Mouse (Mus musculus) midbrain, embryonic 14.5 days (tissue): ENCODE measurements around the gene Bend3. TPM values are rescaled to one million over a fixed set of nuclear protein-coding genes. Genes with fewer than 3 reads are reported as not detected.

Experiments
- ATAC-seq: fragments of 200-750 bp; cut with Nextera tagmentation; 2 replicates; pipeline ENCODE4 v1.8.0; 2017; ENCODE audit warnings: moderate number of reproducible peaks, moderate library complexity; ENCODE audit not compliant: low FRiP score, low TSS enrichment
- DNase-seq: peaks from one replicate; pipeline ENCODE4 v3.0.0-alpha.2; 2015
- H3K27ac ChIP-seq: fragments of 300-500 bp; sonication (generic); replicated peaks from 2 replicates; pipeline ENCODE4 v1.5.1; 2014; ENCODE audit warnings: mild to moderate bottlenecking, low read depth, low read length, moderate library complexity
- H3K27me3 ChIP-seq: fragments of 300-500 bp; sonication (generic); 2 replicates; pipeline ENCODE4 v1.6.1; 2014; ENCODE audit warnings: low read length, control low read depth, mixed read lengths; ENCODE audit not compliant: control insufficient read depth, insufficient read depth
- H3K36me3 ChIP-seq: fragments of 300-500 bp; sonication (generic); 2 replicates; pipeline ENCODE4 v1.6.1; 2014; ENCODE audit warnings: low read length, control low read depth; ENCODE audit not compliant: control insufficient read depth, insufficient read depth
- H3K4me1 ChIP-seq: fragments of 300-500 bp; sonication (generic); 2 replicates; pipeline ENCODE4 v1.6.1; 2014; ENCODE audit warnings: mild to moderate bottlenecking, antibody characterized with exemption, low read length, control low read depth; ENCODE audit not compliant: control insufficient read depth, insufficient read depth
- H3K4me2 ChIP-seq: fragments of 300-500 bp; sonication (generic); 2 replicates; pipeline ENCODE4 v1.6.1; 2014; ENCODE audit warnings: mild to moderate bottlenecking, low read length, moderate library complexity
- H3K4me3 ChIP-seq: fragments of 300-500 bp; sonication (generic); replicated peaks from 2 replicates; pipeline ENCODE4 v1.5.1; 2014; ENCODE audit warnings: low read depth, low read length
- H3K9ac ChIP-seq: fragments of 300-500 bp; sonication (generic); replicated peaks from 2 replicates; pipeline ENCODE4 v1.6.1; 2014; ENCODE audit warnings: mild to moderate bottlenecking, low read length, moderate library complexity
- H3K9me3 ChIP-seq: fragments of 300-500 bp; sonication (generic); 2 replicates; pipeline ENCODE4 v1.6.1; 2016; ENCODE audit warnings: low read length, control low read depth, mixed read lengths; ENCODE audit not compliant: control insufficient read depth
- WGBS: fragments of 180-500 bp; shearing (Covaris S2); extraction: QIAGEN DNeasy Blood & Tissue Kit; methylation state at CpG from one replicate; pipeline ENCODE4 v1.1.7; 2014; 5-methylcytosine and 5-hydroxymethylcytosine counted together
- polyA plus RNA-seq: library from polyadenylated mRNA; unstranded; fragments of >200 nt; fragmentation: Nextera tagmentation; extraction: Ambion mirVana; gene quantifications from 2 replicates; pipeline ENCODE4 v1.2.1, GENCODE M21; 2014

The Bend3 gene
- polyA plus RNA-seq, 1 experiment from 2014 or later, result 6.1 TPM

DNA sequence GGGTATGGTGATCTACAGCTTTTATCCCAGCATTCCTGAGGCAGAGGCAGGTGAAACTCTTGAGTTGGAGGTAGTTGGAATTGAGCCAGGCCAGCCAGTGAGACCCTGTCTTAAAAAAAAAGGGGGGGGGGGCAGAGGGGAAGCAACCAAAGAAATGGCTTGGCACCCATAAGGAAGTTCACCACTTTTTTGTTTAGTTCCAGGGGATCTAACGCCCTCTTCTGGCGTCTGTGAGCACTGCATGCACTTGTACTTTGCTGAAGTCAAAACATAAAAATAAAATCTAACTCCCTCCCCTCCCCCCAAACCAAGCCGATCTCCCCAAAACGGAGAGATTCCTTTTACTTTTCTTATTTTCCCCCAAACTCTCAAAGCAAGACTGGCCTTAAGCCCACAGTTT is 3.3 kb upstream of the Bend3 start:
- Histone ChIP-seq H3K36me3 (no peaks in the 10 kb centered on the region), H3K27ac (no peak overlapping the region), H3K4me3 (no peak overlapping the region), H3K9ac (no peak overlapping the region), H3K9me3 (no peaks in the 10 kb centered on the region), H3K4me2 (no peak overlapping the region), H3K27me3 (no peaks in the 10 kb centered on the region), H3K4me1 (peaks cover 13% of the 10 kb centered on the region)
- WGBS, result 59% methylated on average over 4 of the region's 4 CpGs
- DNase-seq (peak; percentile 26), ATAC-seq (no peak)

DNA sequence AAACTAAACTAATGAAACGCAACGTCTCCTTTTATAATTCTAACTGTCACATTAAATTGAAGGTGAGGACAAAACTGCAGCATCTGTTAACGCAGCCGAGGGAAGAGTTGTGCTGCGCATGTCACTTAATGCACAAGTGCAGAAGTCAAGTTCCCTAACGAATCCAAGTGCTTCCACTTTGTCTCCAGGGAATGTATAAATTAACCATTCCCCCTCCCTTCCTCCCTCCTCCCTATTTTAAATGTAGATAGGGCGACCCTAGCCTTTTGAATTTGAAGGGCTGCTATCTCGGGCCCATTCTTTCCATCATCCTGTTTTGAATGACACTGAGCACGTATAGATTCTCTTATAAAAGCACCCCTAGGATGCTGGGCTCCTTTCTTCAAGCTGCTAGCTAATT is 1.2 kb upstream of the Bend3 start:
- no peak overlapping the region; the same call in 1 of the 2 replicates for H3K9ac ChIP-seq
- H3K4me1 ChIP-seq, result peaks cover 29% of the 10 kb centered on the region
- H3K36me3 ChIP-seq, result no peaks in the 10 kb centered on the region
- DNase-seq, result peak; percentile 50
- ATAC-seq, result no peak
- H3K4me2 ChIP-seq, result peak overlapping the region; percentile 98
- WGBS, result 4% methylated on average over 9 of the region's 9 CpGs
- no peaks in the 10 kb centered on the region for H3K27me3 ChIP-seq
- H3K4me3 ChIP-seq, result peak overlapping the region; percentile 76
- 0 out of 2 replicates have a peak overlapping the region, but pooled peaks have one; percentile 41 for H3K27ac ChIP-seq
- no peaks in the 10 kb centered on the region for H3K9me3 ChIP-seq

DNA sequence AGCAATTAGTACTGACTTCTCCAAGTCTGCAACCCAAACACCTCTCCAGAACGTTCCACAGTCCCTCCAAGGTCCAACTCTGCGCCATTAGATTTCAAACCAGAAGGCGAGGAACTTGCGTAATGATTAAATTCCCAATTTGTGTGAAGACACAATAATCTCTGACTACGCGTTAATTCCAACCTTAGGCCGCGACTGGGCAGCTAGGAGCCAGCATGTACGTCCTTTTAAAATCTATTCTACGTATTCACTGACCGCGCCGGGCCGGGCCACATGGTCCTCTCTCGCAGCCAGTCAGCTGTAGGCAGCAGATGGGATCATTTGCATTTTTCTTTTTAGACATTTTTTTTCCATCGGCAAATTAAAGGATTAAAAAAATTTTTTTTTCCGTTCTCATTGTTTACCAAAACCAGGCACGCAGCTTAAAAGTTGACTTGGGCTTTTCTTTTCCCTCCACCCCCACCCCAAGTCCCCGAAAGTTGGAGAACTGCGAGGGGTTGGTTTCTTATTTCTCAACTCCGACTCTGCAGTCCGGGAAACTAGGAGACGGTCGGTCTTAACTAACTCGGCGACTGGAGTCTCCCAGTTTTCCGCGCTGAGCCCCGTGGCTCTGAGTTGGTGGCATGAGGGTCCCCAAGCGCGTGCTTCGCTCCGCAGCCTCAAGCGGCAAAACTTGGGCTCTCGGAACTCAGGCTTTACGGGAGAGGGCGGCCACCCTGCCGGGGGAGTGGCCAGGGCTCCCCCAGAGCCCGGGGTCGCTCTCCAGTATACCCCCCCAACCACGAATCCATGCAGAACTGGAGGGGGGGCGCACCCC is 558 bp upstream of the Bend3 start:
- Histone ChIP-seq H3K4me1 (peaks cover 31% of the 10 kb centered on the region), H3K27ac (peak overlapping the region; percentile 99), H3K4me3 (peak overlapping the region; percentile 76), H3K36me3 (no peaks in the 10 kb centered on the region), H3K9me3 (no peaks in the 10 kb centered on the region), H3K4me2 (peak overlapping the region; percentile 98), H3K27me3 (no peaks in the 10 kb centered on the region), H3K9ac (peak overlapping the region; percentile 97)
- DNase-seq (peak; percentile 78), ATAC-seq (peak; percentile 28; the same call in 1 of the 2 replicates)
- under 1% methylated on average over 41 of the region's 42 CpGs for WGBS

DNA sequence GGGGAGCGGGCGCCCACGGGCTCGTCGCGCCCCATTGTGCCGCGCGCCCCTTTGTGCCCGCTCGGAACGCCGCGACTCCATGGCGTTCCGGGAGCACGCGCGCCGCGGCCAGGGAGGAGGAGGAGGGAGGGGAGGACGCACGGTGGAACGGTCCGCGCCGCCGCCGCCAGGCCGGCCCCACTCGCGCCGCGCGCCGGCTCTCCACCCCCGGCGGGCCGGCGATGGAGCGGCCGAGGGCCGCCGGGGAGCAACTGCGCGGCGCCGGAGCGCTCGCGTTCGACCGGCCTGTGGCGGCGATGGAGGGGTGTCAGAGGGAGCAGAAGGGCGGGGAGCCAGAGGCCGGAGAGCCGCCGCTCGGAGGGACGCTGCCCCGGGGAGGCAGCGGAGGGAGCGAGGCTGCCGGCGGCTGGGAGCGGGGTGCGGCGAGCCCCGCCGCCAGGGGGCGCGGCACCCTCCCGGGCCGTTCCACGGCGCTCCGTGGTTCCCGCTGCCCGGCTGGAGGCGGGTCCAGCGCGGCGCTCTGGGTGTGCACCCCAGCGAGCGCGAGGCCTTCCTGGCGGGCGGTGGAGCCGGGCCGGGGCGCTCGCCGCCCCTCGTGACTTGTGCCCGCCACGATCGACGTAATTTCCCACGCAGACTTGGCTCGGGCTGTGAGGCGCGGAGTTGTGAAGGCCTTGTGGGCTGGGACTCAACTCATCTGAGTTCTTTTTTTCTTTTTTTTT is 966 bp downstream of the Bend3 start:
- H3K4me3 ChIP-seq, result peak overlapping the region; percentile 76
- under 1% methylated on average over 103 of the region's 103 CpGs for WGBS
- peak; percentile 82 for ATAC-seq
- peak; percentile 90 for DNase-seq
- H3K27me3 ChIP-seq, result no peaks in the 10 kb centered on the region
- H3K9ac ChIP-seq, result peak overlapping the region; percentile 97
- peaks cover 35% of the 10 kb centered on the region for H3K4me1 ChIP-seq
- H3K27ac ChIP-seq, result peak overlapping the region; percentile 99
- no peaks in the 10 kb centered on the region for H3K36me3 ChIP-seq
- H3K9me3 ChIP-seq, result no peaks in the 10 kb centered on the region
- peak overlapping the region; percentile 98 for H3K4me2 ChIP-seq

DNA sequence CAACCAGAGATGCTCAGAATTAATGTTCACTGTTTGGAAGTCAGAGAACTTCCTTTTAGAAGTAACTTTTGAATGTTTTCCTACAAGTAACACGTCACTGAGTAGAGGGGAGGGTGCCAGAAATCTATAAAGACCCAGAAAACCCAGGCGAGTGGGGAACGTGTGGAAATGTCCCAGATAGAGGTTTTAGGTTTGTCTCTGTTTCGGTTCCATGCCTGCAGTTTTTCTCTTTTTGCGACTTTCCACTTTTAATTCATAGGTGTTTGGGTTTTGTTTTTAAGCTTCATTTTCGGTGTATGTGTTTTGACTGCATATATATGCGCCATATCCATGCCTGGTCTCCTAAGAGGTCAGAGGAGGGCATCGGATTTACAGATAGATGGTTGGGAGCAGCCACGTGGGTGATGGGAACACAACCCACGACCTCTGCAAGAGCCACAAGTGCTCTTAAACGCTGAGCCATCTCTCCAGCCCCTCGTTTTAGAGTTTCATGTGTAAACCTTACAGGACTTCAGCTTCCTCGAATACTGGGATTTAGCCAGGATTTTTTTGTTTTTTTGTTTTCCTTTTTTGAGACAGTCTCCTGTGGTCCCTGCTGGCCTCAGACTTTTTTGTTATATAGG is 1.7 kb downstream of the Bend3 start:
- Histone ChIP-seq H3K36me3 (no peaks in the 10 kb centered on the region), H3K4me2 (peak overlapping the region; percentile 98), H3K4me1 (peaks cover 35% of the 10 kb centered on the region), H3K9ac (peak overlapping the region; percentile 97; the same call in 1 of the 2 replicates), H3K9me3 (no peaks in the 10 kb centered on the region), H3K4me3 (peak overlapping the region; percentile 76), H3K27ac (peak overlapping the region; percentile 99), H3K27me3 (no peaks in the 10 kb centered on the region)
- DNase-seq (no peak), ATAC-seq (no peak)
- WGBS, result 4% methylated on average over 13 of the region's 13 CpGs

DNA sequence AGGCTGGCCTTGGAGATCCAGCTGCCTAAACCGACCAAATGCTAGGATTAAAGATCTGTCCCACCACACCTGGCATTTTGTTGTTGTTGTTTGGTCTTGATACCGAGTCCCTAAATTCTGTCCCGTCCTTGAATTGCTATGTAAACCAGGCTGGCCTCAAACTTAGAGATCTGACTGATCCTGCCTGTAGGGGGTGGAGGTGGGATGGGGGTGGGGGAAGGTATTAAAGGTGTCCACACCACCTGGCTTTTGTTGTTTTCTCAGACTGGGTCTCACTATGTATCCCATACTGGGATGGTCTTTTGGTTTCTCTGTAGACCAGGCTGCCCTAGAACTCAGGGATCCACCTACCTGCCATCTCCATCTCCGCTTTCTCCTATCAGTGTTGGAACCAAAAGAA is 2.5 kb downstream of the Bend3 start:
- ATAC-seq (no peak), DNase-seq (no peak)
- Histone ChIP-seq H3K4me1 (peaks cover 35% of the 10 kb centered on the region), H3K9me3 (no peaks in the 10 kb centered on the region), H3K4me2 (no peak overlapping the region), H3K4me3 (no peak overlapping the region), H3K36me3 (peaks cover under 1% of the 10 kb centered on the region; the same call in 1 of the 2 replicates), H3K27me3 (no peaks in the 10 kb centered on the region), H3K9ac (no peak overlapping the region), H3K27ac (no peak overlapping the region)
- 37% methylated on average over 4 of the region's 4 CpGs for WGBS

DNA sequence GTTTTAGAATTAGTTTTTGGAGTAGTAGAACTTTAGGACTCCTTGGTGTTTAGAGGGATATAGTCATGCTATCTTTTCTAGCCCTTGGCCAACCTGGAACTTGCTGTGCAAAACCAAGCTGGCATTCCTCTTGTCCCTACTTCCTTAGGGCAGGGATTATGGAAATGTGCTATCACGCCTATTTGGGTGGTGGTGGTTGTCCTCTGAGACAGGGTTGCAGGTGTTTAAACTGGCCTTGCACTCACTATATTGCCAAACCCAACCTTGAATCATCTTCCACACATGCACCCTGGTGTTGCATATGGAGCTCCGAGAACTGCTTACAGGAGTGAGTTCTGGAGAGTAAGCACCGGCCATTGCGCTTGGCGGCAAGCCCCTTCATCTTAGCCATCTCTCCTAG is 3.4 kb downstream of the Bend3 start:
- no peak for DNase-seq
- WGBS, result 77% methylated on average over 5 of the region's 5 CpGs
- Histone ChIP-seq H3K4me2 (no peak overlapping the region), H3K9me3 (no peaks in the 10 kb centered on the region), H3K4me3 (no peak overlapping the region), H3K36me3 (peaks cover 2% of the 10 kb centered on the region; the same call in 1 of the 2 replicates), H3K4me1 (peaks cover 34% of the 10 kb centered on the region), H3K27ac (no peak overlapping the region), H3K9ac (no peak overlapping the region), H3K27me3 (no peaks in the 10 kb centered on the region)
- no peak for ATAC-seq

DNA sequence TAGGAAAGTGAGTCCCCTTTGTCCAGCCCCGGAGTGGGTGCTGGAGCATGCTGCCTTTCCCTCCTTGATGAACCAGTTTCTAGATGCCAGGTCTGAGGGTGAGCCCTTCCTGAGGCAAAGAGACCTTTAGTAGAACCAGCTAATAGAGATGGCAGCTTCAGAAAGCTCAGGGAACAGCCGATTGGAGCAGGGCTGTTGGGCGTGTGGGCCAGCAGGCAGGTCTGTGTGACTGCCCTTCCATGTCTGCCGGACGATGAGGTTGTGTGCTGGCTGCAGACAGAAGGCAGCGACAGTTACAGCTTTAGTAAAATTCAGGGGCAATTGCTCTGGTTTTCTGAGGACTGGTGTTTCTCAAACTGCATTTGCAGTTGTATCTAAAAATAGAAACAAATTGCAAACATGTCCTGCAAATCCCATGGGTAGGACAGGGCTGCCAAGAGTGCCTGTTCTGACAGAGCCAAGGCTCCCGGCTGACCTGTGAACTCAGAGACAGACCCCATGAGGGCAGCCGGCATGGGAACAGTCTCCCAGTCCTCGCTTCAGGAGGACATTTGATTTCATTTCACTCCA is 4.9 kb downstream of the Bend3 start:
- peak overlapping the region; percentile 46; the same call in 1 of the 2 replicates for H3K27ac ChIP-seq
- H3K4me2 ChIP-seq, result no peak overlapping the region

More for the DNA sequence above, 4.9 kb downstream of the Bend3 start:
- no peak overlapping the region; the same call in 1 of the 2 replicates for H3K9ac ChIP-seq
- ATAC-seq, result no peak
- peaks cover 2% of the 10 kb centered on the region; the same call in 1 of the 2 replicates for H3K36me3 ChIP-seq
- no peaks in the 10 kb centered on the region for H3K27me3 ChIP-seq
- WGBS, result 41% methylated on average over 9 of the region's 9 CpGs
- no peaks in the 10 kb centered on the region for H3K9me3 ChIP-seq
- peaks cover 26% of the 10 kb centered on the region for H3K4me1 ChIP-seq
- peak; percentile 8 for DNase-seq
- no peak overlapping the region for H3K4me3 ChIP-seq
